Mouse (Mus musculus): ENCODE measurements at regions not wholly inside any gene's neighbourhood (a gene's known extent, or its start where the extent isn't known, plus 50 kb on each side); places are given as distances from the start of the nearest gene placed in this dataset.

- no peak for ATAC-seq (ENCODE audit: low FRiP score)
- no peaks in the 10 kb centered on the region for H3K36me3 ChIP-seq
- no peak overlapping the region for H3K9ac ChIP-seq
- no peaks in the 10 kb centered on the region for H3K27me3 ChIP-seq
- no peak overlapping the region for H3K4me2 ChIP-seq (replicated peaks)
- WGBS, result 73% methylated on average over 4 of the region's 4 CpGs
- H3K4me3 ChIP-seq, result no peak overlapping the region
- H3K4me1 ChIP-seq, result peaks cover 3% of the 10 kb centered on the region
- no peaks in the 10 kb centered on the region for H3K9me3 ChIP-seq (replicated peaks)
- no peak overlapping the region for H3K27ac ChIP-seq
Observed at GRCm38 (mm10) chr2:11012312-11012860, 159.5 kb upstream of the Prkcq start.

- no peak overlapping the region for H3K27ac ChIP-seq
- no peak overlapping the region for H3K9ac ChIP-seq
- H3K4me2 ChIP-seq (replicated peaks), result no peak overlapping the region
- ATAC-seq (ENCODE audit: low FRiP score), result no peak
- no peaks in the 10 kb centered on the region for H3K36me3 ChIP-seq
- no peaks in the 10 kb centered on the region for H3K9me3 ChIP-seq (replicated peaks)
- WGBS, result 93% methylated on average over 3 of the region's 3 CpGs
- H3K4me1 ChIP-seq, result peaks cover 3% of the 10 kb centered on the region
- H3K4me3 ChIP-seq, result no peak overlapping the region
- no peaks in the 10 kb centered on the region for H3K27me3 ChIP-seq
Observed at GRCm38 (mm10) chr2:11013154-11013553, 158.8 kb upstream of the Prkcq start.

GRCm38 (mm10) chr2:11016446-11016845, 155.5 kb upstream of the Prkcq start:
- no peak for ATAC-seq (ENCODE audit: low FRiP score)
- Histone ChIP-seq H3K9me3 (replicated peaks) (no peaks in the 10 kb centered on the region), H3K9ac (no peak overlapping the region), H3K27me3 (no peaks in the 10 kb centered on the region), H3K36me3 (no peaks in the 10 kb centered on the region), H3K4me1 (peaks cover 3% of the 10 kb centered on the region), H3K27ac (no peak overlapping the region), H3K4me3 (no peak overlapping the region), H3K4me2 (replicated peaks) (no peak overlapping the region)
- WGBS, result 94% methylated on average over 1 of the region's 1 CpGs

- Histone ChIP-seq H3K36me3 (no peaks in the 10 kb centered on the region), H3K4me2 (replicated peaks) (no peak overlapping the region), H3K9me3 (replicated peaks) (no peaks in the 10 kb centered on the region), H3K27ac (no peak overlapping the region), H3K4me1 (peaks cover 11% of the 10 kb centered on the region; the same call in 1 of the 2 replicates), H3K27me3 (no peaks in the 10 kb centered on the region; the same call in 1 of the 2 replicates), H3K4me3 (no peak overlapping the region), H3K9ac (no peak overlapping the region)
- 81% methylated on average over 4 of the region's 4 CpGs for WGBS
- ATAC-seq (ENCODE audit: low FRiP score), result no peak
Observed at GRCm38 (mm10) chr2:11032891-11033290, 139.0 kb upstream of the Prkcq start.

- Histone ChIP-seq H3K9ac (no peak overlapping the region), H3K4me1 (peaks cover 11% of the 10 kb centered on the region; the same call in 1 of the 2 replicates), H3K27ac (no peak overlapping the region), H3K4me2 (replicated peaks) (no peak overlapping the region), H3K36me3 (no peaks in the 10 kb centered on the region), H3K27me3 (no peaks in the 10 kb centered on the region; the same call in 1 of the 2 replicates), H3K4me3 (no peak overlapping the region), H3K9me3 (replicated peaks) (no peaks in the 10 kb centered on the region)
- no peak for ATAC-seq (ENCODE audit: low FRiP score)
- 22% methylated on average over 1 of the region's 1 CpGs for WGBS
Observed at GRCm38 (mm10) chr2:11034178-11034577, 137.7 kb upstream of the Prkcq start.

- no peak overlapping the region for H3K27ac ChIP-seq
- 61% methylated on average over 11 of the region's 11 CpGs for WGBS
- H3K9me3 ChIP-seq (replicated peaks), result no peaks in the 10 kb centered on the region
- H3K36me3 ChIP-seq, result no peaks in the 10 kb centered on the region
- H3K4me2 ChIP-seq (replicated peaks), result no peak overlapping the region
- peak; percentile 44 for ATAC-seq (ENCODE audit: low FRiP score)
- peaks cover 11% of the 10 kb centered on the region; the same call in 1 of the 2 replicates for H3K4me1 ChIP-seq
- H3K27me3 ChIP-seq, result no peaks in the 10 kb centered on the region; the same call in 1 of the 2 replicates
- H3K4me3 ChIP-seq, result no peak overlapping the region
- H3K9ac ChIP-seq, result no peak overlapping the region
Observed at GRCm38 (mm10) chr2:11037343-11037742, 134.6 kb upstream of the Prkcq start.

GRCm38 (mm10) chr2:11038440-11038839, 133.5 kb upstream of the Prkcq start:
- WGBS, result 87% methylated on average over 5 of the region's 5 CpGs
- Histone ChIP-seq H3K27ac (no peak overlapping the region), H3K9me3 (replicated peaks) (no peaks in the 10 kb centered on the region), H3K4me2 (replicated peaks) (no peak overlapping the region), H3K27me3 (no peaks in the 10 kb centered on the region; the same call in 1 of the 2 replicates), H3K4me3 (no peak overlapping the region), H3K9ac (no peak overlapping the region), H3K4me1 (peaks cover 11% of the 10 kb centered on the region; the same call in 1 of the 2 replicates), H3K36me3 (no peaks in the 10 kb centered on the region)
- no peak for ATAC-seq (ENCODE audit: low FRiP score)

- peaks cover 3% of the 10 kb centered on the region; the same call in 1 of the 2 replicates for H3K4me1 ChIP-seq
- no peaks in the 10 kb centered on the region; the same call in 1 of the 2 replicates for H3K27me3 ChIP-seq
- no peaks in the 10 kb centered on the region for H3K9me3 ChIP-seq (replicated peaks)
- ATAC-seq (ENCODE audit: low FRiP score), result no peak
- no peak overlapping the region for H3K9ac ChIP-seq
- H3K27ac ChIP-seq, result no peak overlapping the region
- no peaks in the 10 kb centered on the region for H3K36me3 ChIP-seq
- no peak overlapping the region for H3K4me3 ChIP-seq
- 81% methylated on average over 2 of the region's 2 CpGs for WGBS
- H3K4me2 ChIP-seq (replicated peaks), result no peak overlapping the region
Observed at GRCm38 (mm10) chr2:11040005-11040404, 131.9 kb upstream of the Prkcq start.

- Histone ChIP-seq H3K4me3 (no peak overlapping the region), H3K4me1 (no peaks in the 10 kb centered on the region), H3K27ac (no peak overlapping the region), H3K36me3 (no peaks in the 10 kb centered on the region), H3K27me3 (no peaks in the 10 kb centered on the region), H3K9me3 (replicated peaks) (no peaks in the 10 kb centered on the region), H3K9ac (no peak overlapping the region), H3K4me2 (replicated peaks) (no peak overlapping the region)
- no peak for ATAC-seq (ENCODE audit: low FRiP score)
- 76% methylated on average over 3 of the region's 3 CpGs for WGBS
Observed at GRCm38 (mm10) chr2:11044727-11045274, 127.1 kb upstream of the Prkcq start.

GRCm38 (mm10) chr2:11051621-11052020, 120.3 kb upstream of the Prkcq start:
- no peak for ATAC-seq (ENCODE audit: low FRiP score)
- Histone ChIP-seq H3K36me3 (no peaks in the 10 kb centered on the region), H3K9ac (no peak overlapping the region), H3K4me3 (no peak overlapping the region), H3K4me2 (replicated peaks) (no peak overlapping the region), H3K4me1 (no peaks in the 10 kb centered on the region), H3K27ac (no peak overlapping the region), H3K27me3 (no peaks in the 10 kb centered on the region), H3K9me3 (replicated peaks) (no peaks in the 10 kb centered on the region)
- 84% methylated on average over 7 of the region's 7 CpGs for WGBS

- Histone ChIP-seq H3K9me3 (replicated peaks) (no peaks in the 10 kb centered on the region), H3K36me3 (no peaks in the 10 kb centered on the region), H3K27ac (no peak overlapping the region), H3K4me2 (replicated peaks) (no peak overlapping the region), H3K9ac (no peak overlapping the region), H3K4me3 (no peak overlapping the region), H3K4me1 (no peaks in the 10 kb centered on the region), H3K27me3 (0 out of 2 replicates have a peak, but pooled peaks cover 3% of the 10 kb centered on the region)
- ATAC-seq (ENCODE audit: low FRiP score), result peak; percentile 92
- 19% methylated on average over 9 of the region's 9 CpGs for WGBS
Observed at GRCm38 (mm10) chr2:11059731-11060425, 112.0 kb upstream of the Prkcq start.

GRCm38 (mm10) chr2:11067384-11067783, 104.5 kb upstream of the Prkcq start:
- ATAC-seq (ENCODE audit: low FRiP score), result peak; percentile 48; the same call in 1 of the 2 replicates

More at GRCm38 (mm10) chr2:11067384-11067783, 104.5 kb upstream of the Prkcq start:
- Histone ChIP-seq H3K4me1 (no peaks in the 10 kb centered on the region), H3K4me3 (no peak overlapping the region), H3K27me3 (no peaks in the 10 kb centered on the region), H3K27ac (no peak overlapping the region), H3K9ac (no peak overlapping the region), H3K4me2 (replicated peaks) (no peak overlapping the region), H3K9me3 (replicated peaks) (no peaks in the 10 kb centered on the region), H3K36me3 (no peaks in the 10 kb centered on the region)
- WGBS, result 60% methylated on average over 4 of the region's 4 CpGs

Data from hindbrain, embryonic 12.5 days (tissue).